Mouse (Mus musculus) hindbrain, postnatal 0 days (tissue): ENCODE results near the gene 4430402I18Rik. TPM values are rescaled to one million over a fixed set of nuclear protein-coding genes. Genes with fewer than 3 reads are reported as not detected.

ENCODE experiments used
- ATAC-seq: fragments of 200-750 bp; cut with Nextera tagmentation; 2 replicates; pipeline ENCODE4 v1.8.0; 2017; ENCODE audit warnings: mild to moderate bottlenecking, moderate TSS enrichment, moderate library complexity
- DNase-seq: peaks from one replicate; pipeline ENCODE4 v3.0.0-alpha.2; 2015; ENCODE audit warnings: low spot score
- H3K27ac ChIP-seq: fragments of 300-500 bp; sonication (generic); 2 replicates; pipeline ENCODE4 v1.5.1; 2014; ENCODE audit warnings: mild to moderate bottlenecking
- H3K27me3 ChIP-seq: fragments of 300-500 bp; sonication (generic); 2 replicates; pipeline ENCODE4 v1.6.1; 2014; ENCODE audit warnings: low read length, mixed read lengths; ENCODE audit not compliant: insufficient read depth
- H3K36me3 ChIP-seq: fragments of 300-500 bp; sonication (generic); 2 replicates; pipeline ENCODE4 v1.6.1; 2014; ENCODE audit warnings: low read length, mixed read lengths; ENCODE audit not compliant: insufficient read depth
- H3K4me1 ChIP-seq: fragments of 300-500 bp; sonication (generic); 2 replicates; pipeline ENCODE4 v1.6.1; 2014; ENCODE audit warnings: antibody characterized with exemption, low read length, mixed read lengths; ENCODE audit not compliant: insufficient read depth
- H3K4me2 ChIP-seq: fragments of 300-500 bp; sonication (generic); 2 replicates; pipeline ENCODE4 v1.6.1; 2014; ENCODE audit warnings: low read depth, mild to moderate bottlenecking, low read length, moderate library complexity, mixed read lengths
- H3K4me3 ChIP-seq: fragments of 300-500 bp; sonication (generic); 2 replicates; pipeline ENCODE4 v1.5.1; 2014; ENCODE audit warnings: low read length
- H3K9ac ChIP-seq: fragments of 300-500 bp; sonication (generic); replicated peaks from 2 replicates; pipeline ENCODE4 v1.6.1; 2014; ENCODE audit warnings: mild to moderate bottlenecking, low read length, moderate library complexity, mixed read lengths
- H3K9me3 ChIP-seq: fragments of 300-500 bp; sonication (generic); 2 replicates; pipeline ENCODE4 v1.6.1; 2016; ENCODE audit warnings: low read length, mixed read lengths
- CTCF ChIP-seq: IDR thresholded peaks from 2 replicates; pipeline ENCODE4 v1.5.1; 2016; ENCODE audit warnings: antibody characterized with exemption, control low read depth, low read depth
- WGBS: fragments of 180-500 bp; shearing (Covaris S2); extraction: QIAGEN DNeasy Blood & Tissue Kit; methylation state at CpG from one replicate; pipeline ENCODE4 v1.1.7; 2014; 5-methylcytosine and 5-hydroxymethylcytosine counted together
- polyA plus RNA-seq: library from polyadenylated mRNA; unstranded; fragments of >200 nt; fragmentation: Nextera tagmentation; extraction: Ambion mirVana; gene quantifications from 2 replicates; pipeline ENCODE4 v1.2.1, GENCODE M21; 2015
- total RNA-seq: library from RNA; depleted of rRNA; stranded (reverse); fragments of >200 nt; gene quantifications from 2 replicates; pipeline ENCODE4 v1.2.3, GENCODE M21; 2014

4430402I18Rik gene
- total and polyA plus RNA-seq, 2 experiments from 2014 or later: 1.7 to 2.4 TPM

DNA sequence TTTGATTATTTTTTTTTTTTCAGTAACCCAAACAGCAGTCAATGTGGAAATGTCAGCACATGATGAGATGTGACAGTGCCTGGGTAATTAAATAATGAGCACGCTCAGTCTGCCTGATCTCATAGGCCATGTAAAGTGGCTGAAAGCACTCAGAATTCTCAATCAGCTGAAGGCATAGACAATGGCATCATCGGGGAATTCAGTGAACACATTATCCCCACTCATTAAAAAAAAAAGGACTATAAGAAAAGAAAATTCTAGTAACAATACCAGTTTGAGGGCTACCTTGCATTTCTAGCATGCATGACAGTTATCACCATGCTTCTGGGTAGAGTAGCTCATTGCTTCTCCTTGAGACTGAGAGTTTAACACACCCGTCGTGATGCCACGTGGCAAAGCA, 16.3 kb downstream of the 4430402I18Rik start:
- no peaks in the 10 kb centered on the region for H3K4me1 ChIP-seq
- H3K27me3 ChIP-seq: no peaks in the 10 kb centered on the region
- 61% methylated on average over 5 of the region's 5 CpGs for WGBS
- H3K4me2 ChIP-seq: no peak overlapping the region
- ATAC-seq: no peak
- no peak for DNase-seq
- no peak overlapping the region for H3K4me3 ChIP-seq
- H3K27ac ChIP-seq: no peak overlapping the region
- no peaks in the 10 kb centered on the region for H3K9me3 ChIP-seq
- H3K36me3 ChIP-seq: no peaks in the 10 kb centered on the region
- no peak overlapping the region for H3K9ac ChIP-seq
- TF ChIP-seq CTCF: no peak

DNA sequence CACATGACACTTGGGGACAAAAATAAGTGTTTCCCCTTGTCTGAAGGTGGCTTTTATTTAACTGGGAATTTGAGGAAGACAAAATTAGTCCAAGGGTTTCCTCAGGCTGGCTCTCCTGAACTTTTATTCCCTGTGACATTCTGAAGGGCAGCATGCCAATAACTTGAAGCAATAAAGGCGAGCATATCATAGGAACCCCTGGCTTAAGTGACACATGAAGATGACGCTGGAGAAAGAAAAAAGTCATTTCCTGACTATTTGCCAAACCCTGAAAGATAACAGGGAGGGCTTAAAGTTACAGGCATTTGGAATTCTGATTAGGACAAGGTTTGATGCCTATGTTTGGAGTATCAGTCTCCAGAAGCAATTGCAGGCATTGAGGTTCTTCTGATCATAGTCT, 20.3 kb downstream of the 4430402I18Rik start:
- Histone ChIP-seq H3K4me1 (no peaks in the 10 kb centered on the region), H3K9ac (no peak overlapping the region), H3K36me3 (no peaks in the 10 kb centered on the region), H3K9me3 (no peaks in the 10 kb centered on the region), H3K27me3 (no peaks in the 10 kb centered on the region), H3K4me3 (no peak overlapping the region), H3K4me2 (no peak overlapping the region), H3K27ac (no peak overlapping the region)
- TF ChIP-seq CTCF: no peak
- ATAC-seq (no peak), DNase-seq (no peak)
- WGBS: 54% methylated on average over 2 of the region's 2 CpGs

DNA sequence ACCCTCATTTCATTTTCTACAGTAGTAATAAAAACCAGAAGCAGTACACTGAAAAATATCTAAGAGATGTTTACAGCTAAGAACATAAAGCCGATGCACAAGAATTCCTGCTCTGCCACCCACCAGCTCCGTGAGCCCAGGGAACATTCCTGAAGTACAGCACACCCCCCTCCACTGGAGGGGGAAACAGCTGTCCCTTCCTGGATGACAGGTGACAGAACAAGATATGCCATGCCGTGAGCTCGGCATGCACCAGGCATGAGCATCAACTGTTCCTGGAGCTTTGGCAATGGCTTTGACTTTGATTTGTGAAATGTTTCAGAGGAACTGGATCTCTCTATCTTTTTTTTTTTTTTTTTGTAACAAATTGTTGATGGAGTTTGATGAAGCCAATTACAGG, 20.8 kb downstream of the 4430402I18Rik start:
- no peaks in the 10 kb centered on the region for H3K9me3 ChIP-seq
- no peaks in the 10 kb centered on the region for H3K27me3 ChIP-seq
- H3K36me3 ChIP-seq: no peaks in the 10 kb centered on the region
- DNase-seq (no peak), ATAC-seq (no peak)
- H3K4me2 ChIP-seq: no peak overlapping the region
- TF ChIP-seq CTCF: no peak
- no peaks in the 10 kb centered on the region for H3K4me1 ChIP-seq
- H3K9ac ChIP-seq: no peak overlapping the region
- no peak overlapping the region for H3K4me3 ChIP-seq
- no peak overlapping the region for H3K27ac ChIP-seq
- 48% methylated on average over 4 of the region's 4 CpGs for WGBS

DNA sequence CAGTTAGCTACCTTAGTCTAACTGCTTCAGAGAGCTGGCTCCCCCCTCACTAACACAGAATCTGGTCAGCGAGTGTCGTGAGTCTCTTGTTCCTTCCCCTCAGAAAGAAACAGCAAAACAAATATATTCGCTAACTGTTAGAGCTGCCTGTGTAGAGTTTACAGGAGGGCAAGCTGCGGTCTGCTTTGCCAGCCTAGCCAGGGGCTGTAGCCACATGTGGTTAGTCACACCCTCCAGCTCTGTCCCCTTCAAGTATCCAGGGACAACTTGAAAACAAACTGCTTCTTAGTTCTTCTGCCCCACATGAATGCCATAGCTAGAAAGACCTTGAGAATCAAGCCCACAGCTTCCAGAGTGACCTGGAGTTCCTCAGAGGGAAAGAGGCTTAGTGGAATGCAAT, 26.3 kb downstream of the 4430402I18Rik start:
- no peaks in the 10 kb centered on the region for H3K4me1 ChIP-seq
- TF ChIP-seq CTCF: no peak

DNA sequence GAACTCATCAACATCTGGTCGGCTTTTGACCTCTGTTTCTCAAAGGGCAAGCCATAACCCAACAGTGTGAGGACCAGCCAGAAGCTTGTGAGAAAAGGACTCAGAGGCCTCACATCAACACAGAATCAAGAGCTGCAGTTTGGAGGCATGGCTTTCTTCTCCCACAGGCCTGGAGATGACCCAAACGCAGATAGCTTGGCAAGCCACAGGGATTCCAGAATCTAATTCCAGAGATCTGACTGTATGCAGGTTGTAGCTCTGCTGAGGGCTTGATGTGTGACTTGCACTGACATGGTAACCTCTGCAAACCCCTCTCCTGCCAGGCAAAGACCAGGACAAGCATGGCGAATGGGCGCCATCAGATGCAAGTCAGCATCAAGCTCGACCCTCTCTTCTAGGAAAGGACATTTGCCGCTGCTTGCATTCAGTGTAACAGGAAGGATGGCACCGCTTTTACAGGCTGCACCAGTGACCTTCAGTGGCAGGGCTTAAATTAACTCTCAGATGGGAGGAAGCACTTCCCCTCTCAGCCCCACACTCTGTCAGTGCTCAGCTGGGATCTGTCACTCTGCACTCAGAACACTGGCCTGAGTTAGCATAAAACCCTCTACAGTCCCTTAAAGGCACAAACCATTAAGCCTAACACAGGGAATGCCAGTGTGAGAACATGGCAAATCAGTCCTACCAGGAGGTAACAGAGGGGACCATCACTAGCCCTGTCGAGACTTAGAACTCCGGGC, 27.3 kb downstream of the 4430402I18Rik start:
- Histone ChIP-seq H3K9me3 (no peaks in the 10 kb centered on the region), H3K36me3 (no peaks in the 10 kb centered on the region), H3K4me2 (no peak overlapping the region), H3K27ac (no peak overlapping the region), H3K9ac (no peak overlapping the region), H3K4me3 (no peak overlapping the region), H3K27me3 (no peaks in the 10 kb centered on the region), H3K4me1 (no peaks in the 10 kb centered on the region)
- WGBS: 81% methylated on average over 9 of the region's 9 CpGs
- ATAC-seq: no peak
- no peak for DNase-seq
- TF ChIP-seq CTCF: no peak

More for the DNA sequence above, 26.3 kb downstream of the 4430402I18Rik start:
- Histone ChIP-seq H3K27me3 (no peaks in the 10 kb centered on the region), H3K27ac (no peak overlapping the region), H3K36me3 (no peaks in the 10 kb centered on the region), H3K4me3 (no peak overlapping the region), H3K9me3 (no peaks in the 10 kb centered on the region), H3K9ac (no peak overlapping the region), H3K4me2 (no peak overlapping the region)
- ATAC-seq (no peak), DNase-seq (no peak)
- 70% methylated on average over 4 of the region's 4 CpGs for WGBS

DNA sequence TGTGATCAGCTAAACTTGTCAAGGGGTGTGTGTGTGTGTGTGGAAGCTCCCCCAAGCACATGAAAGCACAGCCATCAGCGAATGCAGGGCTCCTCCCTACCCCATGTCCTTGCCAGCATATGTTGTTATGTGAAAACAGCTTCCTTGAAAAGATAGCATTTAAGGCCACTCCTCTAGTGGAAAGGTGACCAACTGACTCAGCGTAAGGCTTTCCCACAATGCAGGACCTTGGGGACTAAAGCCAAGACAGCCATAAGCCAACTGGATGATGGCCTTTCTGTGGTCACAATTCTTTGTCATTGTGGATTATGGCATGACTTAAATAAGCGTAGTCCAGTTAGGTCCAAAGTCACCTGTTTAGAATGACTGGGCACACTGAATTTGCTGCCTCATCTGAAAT, 32.7 kb downstream of the 4430402I18Rik start:
- H3K4me2 ChIP-seq: no peak overlapping the region

DNA sequence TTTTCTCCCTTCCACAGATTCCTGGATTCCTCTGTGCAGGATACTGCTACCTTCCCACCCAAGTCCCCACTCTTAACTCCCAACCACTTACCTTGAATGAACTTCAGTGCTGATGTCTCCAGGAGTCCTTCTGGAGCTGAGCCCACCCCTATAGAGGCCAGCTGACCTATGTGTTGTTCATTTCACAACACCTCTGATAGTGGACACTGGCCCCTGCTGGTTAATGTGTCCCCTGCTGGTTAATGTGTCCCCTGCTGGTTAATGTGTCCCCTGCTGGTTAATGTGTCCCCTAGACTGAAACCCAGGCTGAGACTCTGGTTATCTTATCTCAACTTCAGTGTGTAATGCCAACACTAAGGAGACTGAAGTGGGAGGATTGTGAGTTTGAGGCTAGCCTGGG, 38.6 kb downstream of the 4430402I18Rik start:
- ATAC-seq: no peak
- no peak overlapping the region for H3K4me3 ChIP-seq
- no peak overlapping the region for H3K9ac ChIP-seq
- H3K27me3 ChIP-seq: no peaks in the 10 kb centered on the region
- no peak for DNase-seq
- H3K27ac ChIP-seq: no peak overlapping the region
- no peak for TF ChIP-seq CTCF
- H3K36me3 ChIP-seq: no peaks in the 10 kb centered on the region
- no peaks in the 10 kb centered on the region for H3K4me1 ChIP-seq
- H3K9me3 ChIP-seq: no peaks in the 10 kb centered on the region
- H3K4me2 ChIP-seq: no peak overlapping the region

More for the DNA sequence above, 32.7 kb downstream of the 4430402I18Rik start:
- no peaks in the 10 kb centered on the region for H3K36me3 ChIP-seq
- 86% methylated on average over 3 of the region's 3 CpGs for WGBS
- H3K4me1 ChIP-seq: no peaks in the 10 kb centered on the region
- DNase-seq (no peak), ATAC-seq (no peak)
- TF ChIP-seq CTCF: no peak
- H3K9ac ChIP-seq: no peak overlapping the region
- no peaks in the 10 kb centered on the region for H3K27me3 ChIP-seq
- no peak overlapping the region for H3K4me3 ChIP-seq
- no peaks in the 10 kb centered on the region for H3K9me3 ChIP-seq
- no peak overlapping the region for H3K27ac ChIP-seq
